Mouse (Mus musculus) 3T3-L1 (cell line): ENCODE data around the gene Pdc.
"Not testable (repeated sequence)": the region's sequence is repeated elsewhere in the genome, so short reads cannot be mapped to it uniquely, and the experiment has no call there.

Source experiments
- DNase-seq: peaks from one replicate; pipeline ENCODE4 v3.0.0-alpha.2; 2015; ENCODE audit warnings: low read depth, low spot score

The Pdc gene

GRCm38 (mm10) chr1:150319205-150319604 is at the start of gene Pdc:
TSS of gene Pdc (plus strand) at chr1:150319417.
- DNase-seq: no peak

- DNase-seq: not testable (repeated sequence)
These were observed 25.2 kb upstream of the Pdc start for GRCm38 (mm10) chr1:150294051-150294450.

- DNase-seq: peak; percentile 49
These were observed 11.6 kb upstream of the Pdc start for GRCm38 (mm10) chr1:150307599-150307998.

GRCm38 (mm10) chr1:150335111-150335510 is 15.9 kb downstream of the Pdc start:
- no peak for DNase-seq

- no peak for DNase-seq
These were observed 41.6 kb downstream of the Pdc start for GRCm38 (mm10) chr1:150360864-150361263.

GRCm38 (mm10) chr1:150372895-150373294 is 53.7 kb downstream of the Pdc start:
- peak; percentile 57 for DNase-seq

- peak; percentile 45 for DNase-seq
These were observed 55.0 kb downstream of the Pdc start for GRCm38 (mm10) chr1:150374247-150374646.
